Mouse (Mus musculus): ENCODE data around the gene Igsf21. TPM values are rescaled to one million over a fixed set of nuclear protein-coding genes. Genes with fewer than 3 reads are reported as not detected.

Igsf21 gene
- polyA plus RNA-seq, 1 experiment, result 42.0 TPM

DNA sequence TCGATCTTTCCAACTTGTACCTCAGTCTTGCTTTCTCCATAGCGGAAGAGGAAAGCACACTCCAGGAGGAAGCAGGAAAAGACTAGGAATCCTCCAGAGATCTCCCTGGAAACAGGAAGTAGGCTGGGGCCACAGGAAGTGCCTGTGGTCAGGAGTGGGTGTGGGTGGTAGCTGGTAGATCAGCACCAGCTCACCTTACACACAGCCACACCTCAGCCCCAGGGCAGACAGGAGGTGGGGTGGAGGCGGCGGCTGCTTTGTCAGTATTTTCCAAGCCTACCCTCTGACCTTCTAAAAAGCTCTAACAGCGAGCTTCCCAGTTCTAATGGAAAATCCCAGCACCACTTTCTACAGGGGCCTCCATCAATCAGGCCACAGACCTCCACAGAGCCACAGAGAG lies 107.7 kb downstream of the Igsf21 start:
- Histone ChIP-seq H3K4me1 (ENCODE audit: control insufficient read depth, insufficient read depth, low read length) (no peaks in the 10 kb centered on the region), H3K4me3 (ENCODE audit: insufficient read depth, low read length) (no peak overlapping the region), H3K27ac (ENCODE audit: insufficient read depth, low read length) (no peak overlapping the region)
- TF ChIP-seq POLR2A (IDR thresholded peaks at IDR 0.05; ENCODE audit: extremely low read depth, insufficient read depth, low read length), result no peak

GRCm38 (mm10) chr4:140131625-140132321 lies 114.8 kb downstream of the Igsf21 start:
- Histone ChIP-seq H3K4me3 (ENCODE audit: insufficient read depth, low read length) (no peak overlapping the region), H3K27ac (ENCODE audit: insufficient read depth, low read length) (no peak overlapping the region), H3K4me1 (ENCODE audit: control insufficient read depth, insufficient read depth, low read length) (no peaks in the 10 kb centered on the region)
- TF ChIP-seq POLR2A (IDR thresholded peaks at IDR 0.05; ENCODE audit: extremely low read depth, insufficient read depth, low read length) (no peak), CTCF (IDR thresholded peaks at IDR 0.05; ENCODE audit: extremely low read depth, insufficient read depth, low read length) (no peak)

GRCm38 (mm10) chr4:140131201-140131600 lies 115.4 kb downstream of the Igsf21 start:
- TF ChIP-seq CTCF (IDR thresholded peaks at IDR 0.05; ENCODE audit: extremely low read depth, insufficient read depth, low read length), result no peak
- Histone ChIP-seq H3K4me1 (ENCODE audit: control insufficient read depth, insufficient read depth, low read length) (no peaks in the 10 kb centered on the region), H3K4me3 (ENCODE audit: insufficient read depth, low read length) (no peak overlapping the region), H3K27ac (ENCODE audit: insufficient read depth, low read length) (no peak overlapping the region)

DNA sequence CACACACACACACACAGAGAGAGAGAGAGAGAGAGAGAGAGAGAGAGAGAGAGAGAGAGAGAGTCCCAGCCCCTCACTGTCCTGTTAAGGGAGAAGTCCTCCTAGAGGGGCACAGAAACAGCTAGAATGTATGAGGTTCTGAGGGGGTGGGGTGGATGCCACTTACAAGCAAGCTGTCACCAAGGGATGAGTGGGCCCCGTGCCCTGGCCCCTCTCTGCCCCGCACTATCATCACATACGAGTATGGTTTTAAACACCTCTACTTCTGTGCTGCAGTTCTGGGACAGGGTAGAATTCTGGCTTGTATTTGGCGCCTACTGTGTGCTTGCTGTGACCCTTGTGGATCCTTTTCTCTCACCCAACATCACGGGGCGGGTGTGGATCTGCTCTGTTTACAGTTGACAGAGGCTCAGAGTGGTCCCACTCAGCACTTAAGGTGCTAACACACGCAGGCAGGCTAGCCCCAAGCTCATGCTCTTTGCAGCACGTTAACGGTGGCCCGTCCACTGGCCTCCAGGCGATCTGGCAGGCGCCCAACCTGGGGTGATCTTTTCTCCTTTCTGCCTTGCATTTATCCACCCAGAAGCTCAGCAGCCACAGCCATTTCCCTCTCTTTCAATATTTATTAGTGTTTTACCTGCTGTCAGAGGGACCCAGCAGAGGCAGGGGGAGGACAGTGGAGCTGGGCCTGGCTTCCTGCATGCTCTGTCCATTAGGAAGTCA lies 116.9 kb downstream of the Igsf21 start:
- H3K4me1 ChIP-seq (ENCODE audit: control insufficient read depth, insufficient read depth, low read length), result no peaks in the 10 kb centered on the region
- no peak for TF ChIP-seq POLR2A (IDR thresholded peaks at IDR 0.05; ENCODE audit: extremely low read depth, insufficient read depth, low read length)
- no peak for TF ChIP-seq CTCF (IDR thresholded peaks at IDR 0.05; ENCODE audit: extremely low read depth, insufficient read depth, low read length)
- no peak overlapping the region for H3K4me3 ChIP-seq (ENCODE audit: insufficient read depth, low read length)
- no peak overlapping the region for H3K27ac ChIP-seq (ENCODE audit: insufficient read depth, low read length)

DNA sequence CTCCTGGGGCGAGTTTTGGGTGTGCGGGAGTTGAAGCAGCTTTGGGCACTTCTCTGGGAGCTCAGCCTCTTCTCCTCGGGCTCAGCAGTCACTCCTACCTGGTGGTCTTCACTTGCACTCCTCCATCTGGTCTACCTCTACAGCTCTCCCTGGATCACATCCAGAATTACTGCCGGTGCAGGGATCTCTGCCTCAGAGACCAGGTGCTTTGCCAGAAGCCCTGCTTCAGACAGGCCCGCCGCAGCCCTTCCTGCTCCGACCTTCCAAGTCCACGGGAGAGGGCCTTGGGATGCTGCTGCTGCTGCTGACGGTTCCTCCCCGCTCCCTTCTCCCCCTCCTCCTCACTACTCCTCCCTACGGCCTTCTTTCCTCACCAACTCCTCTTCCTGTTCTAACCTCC lies 118.5 kb downstream of the Igsf21 start:
- no peak overlapping the region for H3K27ac ChIP-seq (ENCODE audit: insufficient read depth, low read length)
- H3K4me1 ChIP-seq (ENCODE audit: control insufficient read depth, insufficient read depth, low read length), result no peaks in the 10 kb centered on the region
- TF ChIP-seq CTCF (IDR thresholded peaks at IDR 0.05; ENCODE audit: extremely low read depth, insufficient read depth, low read length) (no peak), POLR2A (IDR thresholded peaks at IDR 0.05; ENCODE audit: extremely low read depth, insufficient read depth, low read length) (no peak)
- no peak overlapping the region for H3K4me3 ChIP-seq (ENCODE audit: insufficient read depth, low read length)

DNA sequence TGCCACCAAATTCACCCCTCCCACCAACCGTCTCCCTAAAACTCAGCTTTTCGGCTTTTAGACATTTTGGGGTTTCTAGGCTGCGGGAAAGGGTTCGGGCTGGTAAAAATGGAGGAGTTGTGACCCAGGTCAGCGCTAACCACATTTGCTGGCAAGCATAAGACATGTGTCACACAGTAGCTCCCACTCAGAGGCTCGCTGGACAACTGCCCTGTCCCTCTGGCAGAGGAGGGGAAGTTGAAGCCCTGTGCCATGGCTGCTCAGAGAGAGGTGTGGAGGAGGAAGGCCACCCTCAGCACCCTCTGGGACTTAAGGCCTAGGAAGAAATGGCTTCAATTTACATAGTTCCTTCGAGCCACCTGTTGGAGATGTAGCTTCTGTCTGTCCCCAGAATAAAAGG lies 120.8 kb downstream of the Igsf21 start:
- Histone ChIP-seq H3K4me1 (ENCODE audit: control insufficient read depth, insufficient read depth, low read length) (no peaks in the 10 kb centered on the region), H3K27ac (ENCODE audit: insufficient read depth, low read length) (no peak overlapping the region), H3K4me3 (ENCODE audit: insufficient read depth, low read length) (no peak overlapping the region)
- TF ChIP-seq CTCF (IDR thresholded peaks at IDR 0.05; ENCODE audit: extremely low read depth, insufficient read depth, low read length) (no peak), POLR2A (IDR thresholded peaks at IDR 0.05; ENCODE audit: extremely low read depth, insufficient read depth, low read length) (no peak)

GRCm38 (mm10) chr4:140122534-140122933 lies 124.0 kb downstream of the Igsf21 start:
- Histone ChIP-seq H3K4me3 (ENCODE audit: insufficient read depth, low read length) (no peak overlapping the region), H3K4me1 (ENCODE audit: control insufficient read depth, insufficient read depth, low read length) (no peaks in the 10 kb centered on the region), H3K27ac (ENCODE audit: insufficient read depth, low read length) (no peak overlapping the region)
- no peak for TF ChIP-seq CTCF (IDR thresholded peaks at IDR 0.05; ENCODE audit: extremely low read depth, insufficient read depth, low read length)
- no peak for TF ChIP-seq POLR2A (IDR thresholded peaks at IDR 0.05; ENCODE audit: extremely low read depth, insufficient read depth, low read length)

DNA sequence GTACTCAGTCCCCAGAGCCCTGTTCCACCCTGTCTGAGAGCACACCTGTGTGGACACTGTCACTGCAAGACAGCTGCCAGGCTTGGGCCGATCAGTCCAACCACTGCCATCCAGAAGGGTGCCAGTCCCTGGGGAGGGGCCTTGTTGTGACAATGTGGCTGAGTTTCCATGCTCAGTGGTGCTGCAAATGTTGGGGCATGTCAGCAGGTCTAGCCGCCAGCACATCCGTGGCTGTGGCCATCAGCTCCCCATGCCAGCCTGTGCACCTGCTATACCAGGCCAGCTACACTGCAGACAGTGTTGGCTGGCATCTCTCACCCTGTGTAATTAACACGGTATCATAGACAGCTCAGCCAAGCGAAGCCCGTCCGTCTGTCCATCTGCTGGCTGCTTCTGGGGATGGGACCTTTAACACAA lies 129.3 kb downstream of the Igsf21 start:
- Histone ChIP-seq H3K4me3 (ENCODE audit: insufficient read depth, low read length) (no peak overlapping the region), H3K4me1 (ENCODE audit: control insufficient read depth, insufficient read depth, low read length) (0 out of 2 replicates have a peak, but pooled peaks cover 2% of the 10 kb centered on the region), H3K27ac (ENCODE audit: insufficient read depth, low read length) (no peak overlapping the region)
- no peak for TF ChIP-seq CTCF (IDR thresholded peaks at IDR 0.05; ENCODE audit: extremely low read depth, insufficient read depth, low read length)
- no peak for TF ChIP-seq POLR2A (IDR thresholded peaks at IDR 0.05; ENCODE audit: extremely low read depth, insufficient read depth, low read length)

DNA sequence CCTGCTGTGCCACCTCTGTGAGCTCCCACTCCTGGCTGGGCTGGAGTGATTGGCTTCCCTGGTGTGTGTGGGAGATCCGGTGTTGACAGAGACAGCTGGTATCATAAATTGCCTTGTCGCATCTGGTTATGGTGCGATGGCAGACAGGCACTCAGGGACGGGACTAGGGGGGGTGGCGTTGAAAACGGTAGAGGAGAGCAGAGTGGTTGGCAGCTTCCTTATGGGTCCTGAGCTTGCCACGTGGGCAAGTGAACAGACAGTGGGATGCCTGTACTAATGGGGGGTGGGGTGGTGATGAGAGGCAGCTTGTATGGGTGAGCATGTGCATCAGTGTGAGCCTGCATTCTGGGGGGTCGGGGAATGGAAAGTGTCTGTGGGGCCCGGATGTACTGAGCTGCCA lies 130.8 kb downstream of the Igsf21 start:
- TF ChIP-seq CTCF (IDR thresholded peaks at IDR 0.05; ENCODE audit: extremely low read depth, insufficient read depth, low read length), result no peak
- TF ChIP-seq POLR2A (IDR thresholded peaks at IDR 0.05; ENCODE audit: extremely low read depth, insufficient read depth, low read length), result no peak
- 0 out of 2 replicates have a peak, but pooled peaks cover 2% of the 10 kb centered on the region for H3K4me1 ChIP-seq (ENCODE audit: control insufficient read depth, insufficient read depth, low read length)

DNA sequence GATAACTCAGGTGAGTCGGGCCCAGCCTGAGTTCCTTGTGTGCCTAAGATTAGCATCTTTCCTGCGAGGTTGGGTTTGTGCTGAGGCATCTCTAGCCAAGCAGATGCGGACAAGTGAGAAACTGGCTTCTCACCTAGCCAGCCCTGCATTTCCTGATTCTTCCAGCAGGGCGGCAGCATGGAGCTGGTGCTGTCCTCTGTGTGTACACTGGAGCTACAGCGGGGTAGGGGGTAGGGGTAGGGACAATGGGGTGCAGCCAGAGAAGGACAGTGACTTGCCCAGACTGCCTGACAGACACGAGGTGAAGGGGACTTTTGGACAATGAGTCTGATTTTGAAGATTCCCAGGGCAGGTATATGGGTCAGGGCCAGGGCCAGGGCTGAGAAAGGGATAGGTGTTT lies 131.5 kb downstream of the Igsf21 start:
- Histone ChIP-seq H3K4me1 (ENCODE audit: control insufficient read depth, insufficient read depth, low read length) (0 out of 2 replicates have a peak, but pooled peaks cover 2% of the 10 kb centered on the region), H3K4me3 (ENCODE audit: insufficient read depth, low read length) (no peak overlapping the region), H3K27ac (ENCODE audit: insufficient read depth, low read length) (no peak overlapping the region)
- peak; percentile 24; the same call in 1 of the 2 replicates for TF ChIP-seq CTCF (IDR thresholded peaks at IDR 0.05; ENCODE audit: extremely low read depth, insufficient read depth, low read length)
- no peak for TF ChIP-seq POLR2A (IDR thresholded peaks at IDR 0.05; ENCODE audit: extremely low read depth, insufficient read depth, low read length)

More for the DNA sequence above, 130.8 kb downstream of the Igsf21 start:
- no peak overlapping the region for H3K4me3 ChIP-seq (ENCODE audit: insufficient read depth, low read length)
- no peak overlapping the region for H3K27ac ChIP-seq (ENCODE audit: insufficient read depth, low read length)

Data from cortical plate, adult 2 months (tissue).